Mouse (Mus musculus) stomach, postnatal 0 days (tissue): ENCODE data around the gene Insl5.

Experiments used
- CTCF ChIP-seq: IDR thresholded peaks from 2 replicates; pipeline ENCODE4 v1.5.1; 2016; ENCODE audit warnings: antibody characterized with exemption, low read depth, mild to moderate bottlenecking, moderate library complexity
- EP300 ChIP-seq: optimal IDR thresholded peaks from 2 replicates; pipeline ENCODE3; 2016; ENCODE audit warnings: antibody characterized with exemption

DNA sequence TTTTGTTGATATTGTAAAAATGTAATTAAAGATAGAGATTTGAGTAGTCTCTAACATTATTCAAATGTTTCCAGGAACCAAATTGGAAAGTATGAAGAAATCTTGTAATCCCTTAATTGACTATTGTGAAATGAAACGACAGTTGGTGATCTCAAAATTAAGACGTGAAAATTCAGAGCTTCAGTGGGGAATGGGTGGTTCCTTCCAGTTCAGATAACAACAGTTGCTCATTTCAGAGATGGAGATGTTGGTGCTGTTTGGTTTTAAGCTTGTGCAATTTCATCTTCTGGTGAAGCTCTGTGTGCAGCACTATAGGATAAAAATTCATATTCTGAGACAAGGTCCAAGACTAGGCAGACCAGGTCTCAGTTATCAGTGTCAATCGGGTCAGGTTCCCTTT is 54.6 kb downstream of the Insl5 start:
- TF ChIP-seq CTCF (no peak), EP300 (no peak)
